Mouse (Mus musculus): Measurements from ENCODE around the gene Gli3. TPM values are rescaled to one million over a fixed set of nuclear protein-coding genes. Genes with fewer than 3 reads are reported as not detected.

Gli3 gene
- polyA plus RNA-seq, 2 experiments: 33.4 to 42.6 TPM

DNA sequence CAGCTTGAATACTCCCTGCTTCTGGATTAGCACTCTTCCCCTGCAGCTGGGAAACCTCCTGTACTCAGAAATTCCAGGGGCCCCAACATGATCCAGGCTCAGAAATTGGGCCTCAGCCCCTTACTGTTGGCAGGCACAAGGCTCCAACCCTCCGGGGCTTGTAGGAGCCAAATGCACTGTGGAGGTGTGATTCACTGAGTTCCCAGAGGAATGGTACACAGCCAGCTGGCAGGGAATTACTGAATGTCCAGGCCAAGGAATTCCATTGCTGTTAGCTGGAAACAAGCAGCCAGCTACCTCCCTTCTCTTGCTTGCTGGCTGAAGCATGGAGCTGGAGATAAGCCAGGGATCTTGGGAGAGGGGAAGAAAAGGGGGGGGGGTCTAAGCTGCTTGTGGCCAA, 278.7 kb downstream of the Gli3 start:
- 10% methylated on average over 1 of the region's 1 CpGs for WGBS
- Histone ChIP-seq H3K27ac (replicated peaks; ENCODE audit: low read depth, low read length) (peak overlapping the region; percentile 39; the same call in 1 of the 2 replicates), H3K4me2 (replicated peaks; ENCODE audit: low read depth, low read length, severe bottlenecking) (no peak overlapping the region), H3K9ac (ENCODE audit: low read depth, low read length, severe bottlenecking) (no peak overlapping the region), H3K4me1 (ENCODE audit: control insufficient read depth, insufficient read depth, low read length) (peaks cover 18% of the 10 kb centered on the region), H3K9me3 (ENCODE audit: control insufficient read depth, low read length) (peaks cover 6% of the 10 kb centered on the region), H3K36me3 (ENCODE audit: control insufficient read depth, insufficient read depth, low read length) (no peaks in the 10 kb centered on the region), H3K4me3 (replicated peaks; ENCODE audit: low read length) (no peak overlapping the region), H3K27me3 (ENCODE audit: control insufficient read depth, insufficient read depth, low read length) (no peaks in the 10 kb centered on the region)
- DNase-seq (ENCODE audit: low spot score) (peak; percentile 97), ATAC-seq (ENCODE audit: low FRiP score, low read depth) (peak; percentile 94)
- no peak for TF ChIP-seq POLR2A (IDR thresholded peaks at IDR 0.05; ENCODE audit: borderline replicate concordance, extremely low read depth, insufficient read depth, insufficient read length)

DNA sequence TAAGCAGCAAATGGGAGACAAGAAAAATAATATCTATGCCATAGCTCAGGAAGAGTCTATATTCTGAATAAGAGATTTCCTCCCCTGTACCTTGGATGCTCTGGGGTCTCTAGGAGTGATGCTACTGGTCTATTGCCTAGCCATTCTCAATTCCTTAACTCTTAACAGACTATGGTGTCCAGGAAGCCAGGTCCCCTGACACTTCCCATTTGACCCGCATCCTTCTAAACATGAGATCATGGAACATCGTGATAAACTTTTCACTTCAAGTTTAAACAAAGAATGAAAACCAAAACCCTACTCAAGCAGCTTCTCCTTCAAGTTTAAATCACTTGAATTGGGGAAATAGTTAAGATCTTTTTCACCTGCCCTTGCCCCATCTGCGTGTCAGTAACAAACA, 279.3 kb downstream of the Gli3 start:
- ATAC-seq (ENCODE audit: low FRiP score, low read depth): no peak; the same call in 1 of the 2 replicates
- Histone ChIP-seq H3K27ac (replicated peaks; ENCODE audit: low read depth, low read length) (peak overlapping the region; percentile 67), H3K27me3 (ENCODE audit: control insufficient read depth, insufficient read depth, low read length) (no peaks in the 10 kb centered on the region), H3K36me3 (ENCODE audit: control insufficient read depth, insufficient read depth, low read length) (no peaks in the 10 kb centered on the region), H3K4me1 (ENCODE audit: control insufficient read depth, insufficient read depth, low read length) (peaks cover 18% of the 10 kb centered on the region), H3K4me2 (replicated peaks; ENCODE audit: low read depth, low read length, severe bottlenecking) (no peak overlapping the region), H3K9ac (ENCODE audit: low read depth, low read length, severe bottlenecking) (no peak overlapping the region), H3K4me3 (replicated peaks; ENCODE audit: low read length) (no peak overlapping the region), H3K9me3 (ENCODE audit: control insufficient read depth, low read length) (peaks cover 6% of the 10 kb centered on the region)
- WGBS: 75% methylated on average over 3 of the region's 3 CpGs
- DNase-seq (ENCODE audit: low spot score): peak; percentile 38
- no peak for TF ChIP-seq POLR2A (IDR thresholded peaks at IDR 0.05; ENCODE audit: borderline replicate concordance, extremely low read depth, insufficient read depth, insufficient read length)

DNA sequence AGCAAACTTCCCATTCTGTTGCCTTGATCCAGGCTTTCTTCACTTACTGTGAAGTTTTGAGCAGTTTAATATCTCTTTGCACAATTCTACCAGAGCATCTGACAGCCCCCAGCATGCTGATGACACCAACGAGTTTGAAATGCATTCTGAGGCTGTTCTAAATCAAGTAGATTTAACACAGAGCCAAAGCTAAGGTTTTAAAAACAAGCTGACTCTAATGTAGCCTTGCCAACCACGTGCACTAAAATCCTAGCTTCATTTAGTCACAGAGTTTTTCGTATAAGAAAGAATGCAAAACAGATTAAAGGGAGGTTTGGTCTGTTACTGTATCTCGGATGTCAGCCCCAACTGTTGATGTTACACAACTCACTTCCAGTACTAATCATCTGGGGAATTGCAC, 279.7 kb downstream of the Gli3 start:
- TF ChIP-seq POLR2A (IDR thresholded peaks at IDR 0.05; ENCODE audit: borderline replicate concordance, extremely low read depth, insufficient read depth, insufficient read length): no peak
- peak overlapping the region; percentile 67 for H3K27ac ChIP-seq (replicated peaks; ENCODE audit: low read depth, low read length)
- H3K9me3 ChIP-seq (ENCODE audit: control insufficient read depth, low read length): peaks cover 6% of the 10 kb centered on the region

DNA sequence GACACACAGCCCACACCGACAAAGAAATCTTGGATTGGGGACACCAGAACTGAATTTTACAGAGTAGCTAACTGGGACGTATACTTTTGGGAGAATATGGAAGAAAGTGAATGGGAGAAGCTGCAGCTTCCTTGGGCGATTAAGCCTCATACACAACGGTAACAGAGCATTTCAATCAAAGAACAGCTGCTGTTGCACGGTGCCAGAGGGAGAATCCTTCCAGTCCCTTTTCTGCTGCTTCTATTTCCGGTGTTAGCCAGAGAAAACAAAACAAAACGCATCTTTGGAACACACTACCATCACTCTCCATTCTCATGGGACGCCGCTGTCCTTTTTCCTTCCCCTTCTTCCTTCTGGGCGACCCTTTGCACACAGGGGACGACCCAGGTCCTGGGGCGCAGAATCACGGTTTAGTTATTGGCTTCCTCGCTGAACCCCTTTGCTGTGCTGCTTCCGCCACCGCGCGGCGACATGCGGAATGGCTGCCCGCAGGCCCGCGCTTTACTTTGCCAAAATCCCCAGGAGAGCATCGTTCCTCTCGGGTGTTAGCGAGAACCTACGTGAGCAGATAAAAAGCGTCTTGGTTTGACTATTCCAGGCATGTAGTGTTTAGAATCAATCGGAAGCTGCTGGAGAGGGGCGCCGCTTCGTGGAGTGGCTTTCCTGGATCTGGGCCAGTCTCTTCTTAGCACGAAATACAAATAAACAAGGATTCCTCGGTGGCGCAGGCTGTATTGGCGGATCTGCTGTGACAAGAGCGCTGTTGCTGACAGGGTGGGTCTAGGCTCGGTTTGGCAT, 296.0 kb downstream of the Gli3 start:
- Histone ChIP-seq H3K9me3 (ENCODE audit: control insufficient read depth, low read length) (no peaks in the 10 kb centered on the region), H3K27ac (replicated peaks; ENCODE audit: low read depth, low read length) (peak overlapping the region; percentile 45; the same call in 1 of the 2 replicates), H3K4me2 (replicated peaks; ENCODE audit: low read depth, low read length, severe bottlenecking) (peak overlapping the region; percentile 54), H3K9ac (ENCODE audit: low read depth, low read length, severe bottlenecking) (peak overlapping the region; percentile 49), H3K4me3 (replicated peaks; ENCODE audit: low read length) (peak overlapping the region; percentile 36), H3K4me1 (ENCODE audit: control insufficient read depth, insufficient read depth, low read length) (peaks cover 8% of the 10 kb centered on the region; the same call in 1 of the 2 replicates), H3K27me3 (ENCODE audit: control insufficient read depth, insufficient read depth, low read length) (no peaks in the 10 kb centered on the region), H3K36me3 (ENCODE audit: control insufficient read depth, insufficient read depth, low read length) (no peaks in the 10 kb centered on the region)
- peak; percentile 78 for DNase-seq (ENCODE audit: low spot score)
- WGBS: 5% methylated on average over 38 of the region's 38 CpGs
- peak; percentile 87 for ATAC-seq (ENCODE audit: low FRiP score, low read depth)
- no peak for TF ChIP-seq POLR2A (IDR thresholded peaks at IDR 0.05; ENCODE audit: borderline replicate concordance, extremely low read depth, insufficient read depth, insufficient read length)

More for the DNA sequence above, 279.7 kb downstream of the Gli3 start:
- no peak for ATAC-seq (ENCODE audit: low FRiP score, low read depth)
- Histone ChIP-seq H3K4me2 (replicated peaks; ENCODE audit: low read depth, low read length, severe bottlenecking) (no peak overlapping the region), H3K4me1 (ENCODE audit: control insufficient read depth, insufficient read depth, low read length) (peaks cover 18% of the 10 kb centered on the region), H3K4me3 (replicated peaks; ENCODE audit: low read length) (no peak overlapping the region), H3K27me3 (ENCODE audit: control insufficient read depth, insufficient read depth, low read length) (no peaks in the 10 kb centered on the region), H3K9ac (ENCODE audit: low read depth, low read length, severe bottlenecking) (no peak overlapping the region), H3K36me3 (ENCODE audit: control insufficient read depth, insufficient read depth, low read length) (no peaks in the 10 kb centered on the region)
- WGBS: 32% methylated on average over 4 of the region's 4 CpGs
- peak; percentile 36 for DNase-seq (ENCODE audit: low spot score)

DNA sequence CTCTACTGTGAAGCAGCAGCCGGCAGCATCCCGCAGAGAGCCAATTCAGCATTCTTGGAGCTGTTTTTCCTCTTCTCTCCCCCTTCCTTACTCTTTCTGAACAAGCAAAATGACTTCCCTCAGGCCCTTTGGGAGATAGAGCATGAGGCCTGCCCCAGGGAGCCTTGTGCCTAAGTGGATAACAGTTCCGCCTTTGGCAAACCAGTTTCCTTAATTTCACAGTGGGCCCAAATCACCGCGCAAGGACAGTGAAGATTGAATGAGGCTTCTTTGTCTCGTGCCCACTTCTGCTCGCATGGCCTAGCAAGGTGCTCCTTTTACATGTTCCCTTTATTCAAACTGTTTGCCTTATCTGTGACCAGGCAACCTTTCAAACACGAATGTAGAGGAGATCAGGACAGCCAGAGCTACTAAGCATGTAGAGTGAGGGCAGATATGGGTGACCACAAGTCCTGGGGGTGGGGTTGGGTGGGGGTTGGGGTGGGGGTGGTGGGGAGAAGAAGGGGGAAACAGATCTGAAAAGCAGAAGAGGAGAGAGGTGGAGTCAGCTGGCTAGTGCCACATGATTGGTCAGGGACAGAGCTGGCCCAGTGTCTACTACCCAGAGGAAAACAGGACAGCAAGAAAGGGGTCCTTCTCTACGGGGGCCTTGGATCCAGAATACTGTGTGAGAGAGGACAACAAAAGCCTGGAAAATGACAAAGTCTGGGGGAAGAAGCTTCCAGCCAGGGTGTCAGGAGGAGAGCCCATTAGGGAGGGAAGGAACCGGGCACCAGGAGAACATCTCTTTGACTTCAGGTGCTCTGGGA, 296.8 kb downstream of the Gli3 start:
- ATAC-seq (ENCODE audit: low FRiP score, low read depth): no peak

More for the DNA sequence above, 296.8 kb downstream of the Gli3 start:
- H3K9me3 ChIP-seq (ENCODE audit: control insufficient read depth, low read length): no peaks in the 10 kb centered on the region
- TF ChIP-seq POLR2A (IDR thresholded peaks at IDR 0.05; ENCODE audit: borderline replicate concordance, extremely low read depth, insufficient read depth, insufficient read length): no peak
- H3K36me3 ChIP-seq (ENCODE audit: control insufficient read depth, insufficient read depth, low read length): no peaks in the 10 kb centered on the region
- WGBS: 35% methylated on average over 10 of the region's 10 CpGs
- peak overlapping the region; percentile 49 for H3K9ac ChIP-seq (ENCODE audit: low read depth, low read length, severe bottlenecking)
- H3K4me1 ChIP-seq (ENCODE audit: control insufficient read depth, insufficient read depth, low read length): peaks cover 8% of the 10 kb centered on the region; the same call in 1 of the 2 replicates
- H3K27me3 ChIP-seq (ENCODE audit: control insufficient read depth, insufficient read depth, low read length): no peaks in the 10 kb centered on the region
- H3K4me2 ChIP-seq (replicated peaks; ENCODE audit: low read depth, low read length, severe bottlenecking): peak overlapping the region; percentile 54
- H3K27ac ChIP-seq (replicated peaks; ENCODE audit: low read depth, low read length): peak overlapping the region; percentile 45; the same call in 1 of the 2 replicates
- H3K4me3 ChIP-seq (replicated peaks; ENCODE audit: low read length): peak overlapping the region; percentile 36
- no peak for DNase-seq (ENCODE audit: low spot score)

Measured in limb, embryonic 14.5 days (tissue).